Mouse (Mus musculus) cerebellum, adult 18-20 months (tissue): Measurements from ENCODE around the gene Tgfa.

Source experiments
- DNase-seq, 2 experiments: peaks; one replicate each; pipeline ENCODE4 v3.0.0; 2021

The Tgfa gene

GRCm38 (mm10) chr6:86188741-86189480 lies 6.1 kb upstream of the Tgfa start:
- no peak for DNase-seq

- DNase-seq, result no peak
Observed at GRCm38 (mm10) chr6:86190622-86191021, 4.4 kb upstream of the Tgfa start.

- DNase-seq, result no peak
Observed at GRCm38 (mm10) chr6:86192978-86193377, 2.0 kb upstream of the Tgfa start.

GRCm38 (mm10) chr6:86193879-86194278 lies 1.1 kb upstream of the Tgfa start:
- DNase-seq, result peak; percentile 64 to 69

- peak in 1 of 2 experiments; percentile 34 for DNase-seq
Observed at GRCm38 (mm10) chr6:86196034-86196433, 1.0 kb downstream of the Tgfa start.

- no peak for DNase-seq
Observed at GRCm38 (mm10) chr6:86197150-86197862, 2.3 kb downstream of the Tgfa start.

- no peak for DNase-seq
Observed at GRCm38 (mm10) chr6:86200934-86201333, 5.9 kb downstream of the Tgfa start.

- DNase-seq, result no peak
Observed at GRCm38 (mm10) chr6:86203101-86203500, 8.1 kb downstream of the Tgfa start.

- peak; percentile 44 to 48 for DNase-seq
Observed at GRCm38 (mm10) chr6:86206014-86206413, 11.0 kb downstream of the Tgfa start.

- DNase-seq, result no peak
Observed at GRCm38 (mm10) chr6:86206985-86207384, 12.0 kb downstream of the Tgfa start.

GRCm38 (mm10) chr6:86209133-86210016 lies 14.4 kb downstream of the Tgfa start:
- no peak for DNase-seq

- no peak for DNase-seq
Observed at GRCm38 (mm10) chr6:86210017-86210408, 15.0 kb downstream of the Tgfa start.

GRCm38 (mm10) chr6:86210619-86211018 lies 15.6 kb downstream of the Tgfa start:
- no peak for DNase-seq

GRCm38 (mm10) chr6:86211081-86211763 lies 16.2 kb downstream of the Tgfa start:
- no peak for DNase-seq

GRCm38 (mm10) chr6:86212871-86213640 lies 18.0 kb downstream of the Tgfa start:
- DNase-seq, result no peak

- DNase-seq, result no peak
Observed at GRCm38 (mm10) chr6:86218066-86218465, 23.0 kb downstream of the Tgfa start.

GRCm38 (mm10) chr6:86218739-86219138 lies 23.7 kb downstream of the Tgfa start:
- DNase-seq, result no peak

GRCm38 (mm10) chr6:86219494-86219893 lies 24.5 kb downstream of the Tgfa start:
- peak; percentile 45 to 66 for DNase-seq

- peak; percentile 48 to 65 for DNase-seq
Observed at GRCm38 (mm10) chr6:86220171-86220570, 25.1 kb downstream of the Tgfa start.

GRCm38 (mm10) chr6:86222381-86222780 lies 27.4 kb downstream of the Tgfa start:
- DNase-seq, result no peak

- peak in 1 of 2 experiments; percentile 25 for DNase-seq
Observed at GRCm38 (mm10) chr6:86225604-86226003, 30.6 kb downstream of the Tgfa start.

GRCm38 (mm10) chr6:86232367-86232766 lies 37.3 kb downstream of the Tgfa start:
- DNase-seq, result no peak
